Mouse (Mus musculus) CH12.LX (cell line): Measurements from ENCODE around the gene Efna1. TPM values are rescaled to one million over a fixed set of nuclear protein-coding genes. Genes with fewer than 3 reads are reported as not detected.

Experiments used
- DNase-seq: peaks from one replicate; pipeline ENCODE4 v3.0.0-alpha.2; 2013; ENCODE audit errors: extremely low read depth
- H3K27ac ChIP-seq: 2 replicates; pipeline ENCODE4 v1.5.1; 2012; ENCODE audit warnings: low read depth, mild to moderate bottlenecking, control low read depth, moderate library complexity; ENCODE audit not compliant: insufficient read depth
- H3K27me3 ChIP-seq: replicated peaks from 2 replicates; pipeline ENCODE3; 2012; ENCODE audit warnings: inconsistent platforms
- H3K36me3 ChIP-seq, 2 experiments: replicated peaks in 1 of 2; 2 replicates each; pipeline versions ENCODE3 to v1.6.1; 2012; ENCODE audit warnings: inconsistent platforms in 1 of 2, low read length in 1 of 2, mild to moderate bottlenecking in 1 of 2, mixed read lengths in 1 of 2, moderate library complexity in 1 of 2; ENCODE audit not compliant: control insufficient read depth in 1 of 2, insufficient read depth in 1 of 2
- H3K4me1 ChIP-seq, 2 experiments: 2 replicates each; pipeline ENCODE4 v1.6.1; 2012; ENCODE audit warnings: inconsistent platforms in 1 of 2, moderate library complexity in 1 of 2; ENCODE audit not compliant: insufficient read depth in 2 of 2, control insufficient read depth in 1 of 2
- H3K4me2 ChIP-seq: 2 replicates; pipeline ENCODE4 v1.6.1; 2012; ENCODE audit warnings: low read depth, mild to moderate bottlenecking, control low read depth; ENCODE audit not compliant: poor library complexity, insufficient read depth, severe bottlenecking
- H3K4me3 ChIP-seq, 3 experiments: fragments of 150-350 bp in 1 of 3; sonication (generic) in 1 of 3; replicated peaks in 1 of 3; 2 replicates each; pipeline versions ENCODE3 to v1.5.1; 2011 to 2012; ENCODE audit warnings: low read depth in 2 of 3, low read length in 2 of 3, mild to moderate bottlenecking in 2 of 3, moderate library complexity in 2 of 3, control low read depth in 1 of 3, improper control_type of control experiment in 1 of 3, inconsistent platforms in 1 of 3, mixed read lengths in 1 of 3; ENCODE audit not compliant: poor library complexity in 1 of 3
- H3K79me2 ChIP-seq: replicated peaks from 2 replicates; pipeline ENCODE4 v1.6.1; 2012; ENCODE audit warnings: mild to moderate bottlenecking, moderate library complexity; ENCODE audit not compliant: control insufficient read depth, poor library complexity, insufficient read depth, severe bottlenecking; ENCODE audit errors: extremely low read depth
- H3K9ac ChIP-seq: 2 replicates; pipeline ENCODE4 v1.6.1; 2012; ENCODE audit warnings: low read depth, mild to moderate bottlenecking, control low read depth, moderate library complexity; ENCODE audit not compliant: insufficient read depth
- H3K9me3 ChIP-seq: replicated peaks from 2 replicates; pipeline ENCODE3; 2012; ENCODE audit warnings: low read length, inconsistent platforms, mixed read lengths
- BHLHE40 ChIP-seq: IDR thresholded peaks from 2 replicates; pipeline ENCODE4 v1.6.1; 2011; ENCODE audit warnings: mild to moderate bottlenecking, low read depth, low read length, improper control_type of control experiment
- CHD1 ChIP-seq: IDR thresholded peaks from 2 replicates; pipeline ENCODE4 v1.6.1; 2012; ENCODE audit warnings: low read depth, low read length, improper control_type of control experiment, inconsistent platforms
- CHD2 ChIP-seq: IDR thresholded peaks from 2 replicates; pipeline ENCODE4 v1.6.1; 2011; ENCODE audit warnings: low read length, improper control_type of control experiment
- ELF1 ChIP-seq: IDR thresholded peaks from 2 replicates; pipeline ENCODE4 v1.6.1; 2014; ENCODE audit warnings: low read depth, mild to moderate bottlenecking, inconsistent platforms, low read length, improper control_type of control experiment
- EP300 ChIP-seq: IDR thresholded peaks from 2 replicates; pipeline ENCODE4 v1.6.1; 2011; ENCODE audit warnings: low read length, improper control_type of control experiment
- ETS1 ChIP-seq: conservative IDR thresholded peaks from 2 replicates; pipeline ENCODE4 v1.6.1; 2012; ENCODE audit warnings: low read depth, mild to moderate bottlenecking, inconsistent platforms, low read length, improper control_type of control experiment, moderate library complexity
- HCFC1 ChIP-seq: IDR thresholded peaks from 2 replicates; pipeline ENCODE4 v1.6.1; 2012; ENCODE audit warnings: low read depth, mild to moderate bottlenecking, inconsistent platforms, low read length, improper control_type of control experiment
- IRF4 ChIP-seq: IDR thresholded peaks from 2 replicates; pipeline ENCODE4 v1.6.1; 2014; ENCODE audit warnings: low read depth, mild to moderate bottlenecking, inconsistent platforms, low read length, improper control_type of control experiment
- MAZ ChIP-seq: IDR thresholded peaks from 2 replicates; pipeline ENCODE4 v1.6.1; 2012; ENCODE audit warnings: low read depth, mild to moderate bottlenecking, inconsistent platforms, low read length, improper control_type of control experiment, moderate library complexity
- NELFE ChIP-seq: IDR thresholded peaks from 2 replicates; pipeline ENCODE4 v1.6.1; 2011; ENCODE audit warnings: low read depth, low read length, improper control_type of control experiment
- NRF1 ChIP-seq: IDR thresholded peaks from 2 replicates; pipeline ENCODE4 v1.6.1; 2014; ENCODE audit warnings: low read depth, mild to moderate bottlenecking, inconsistent platforms, low read length, improper control_type of control experiment, moderate library complexity
- PAX5 ChIP-seq: IDR thresholded peaks from 2 replicates; pipeline ENCODE4 v1.6.1; 2012; ENCODE audit warnings: low read length, inconsistent platforms, mixed read lengths
- POLR2AphosphoS2 ChIP-seq: IDR thresholded peaks from 2 replicates; pipeline ENCODE4 v1.6.1; 2011; ENCODE audit warnings: low read depth, low read length, improper control_type of control experiment
- SIN3A ChIP-seq: IDR thresholded peaks from 2 replicates; pipeline ENCODE4 v1.6.1; 2012; ENCODE audit warnings: low read length, improper control_type of control experiment, inconsistent platforms
- UBTF ChIP-seq: IDR thresholded peaks from 2 replicates; pipeline ENCODE4 v1.6.1; 2012; ENCODE audit warnings: low read depth, mild to moderate bottlenecking, inconsistent platforms, low read length, improper control_type of control experiment, moderate library complexity
- USF1 ChIP-seq: IDR thresholded peaks from 2 replicates; pipeline ENCODE4 v1.6.1; 2014; ENCODE audit warnings: low read depth, mild to moderate bottlenecking, inconsistent platforms, low read length, improper control_type of control experiment
- ZKSCAN1 ChIP-seq: IDR thresholded peaks from 2 replicates; pipeline ENCODE4 v1.6.1; 2012; ENCODE audit warnings: low read depth, inconsistent platforms, low read length, improper control_type of control experiment, borderline replicate concordance
- ZNF384 ChIP-seq: IDR thresholded peaks from 2 replicates; pipeline ENCODE4 v1.6.1; 2012; ENCODE audit warnings: low read depth, low read length, improper control_type of control experiment, inconsistent platforms
- dilution Hi-C: fragments of 300-500 bp; cut with MboI; formaldehyde crosslinking; loops from 2 replicates; pipeline ENCODE4 v1.14.3; 2020; ENCODE audit warnings: low sequenced_read_pairs; ENCODE audit not compliant: extremely low pct_unique_long_range_greater_than_20kb, extremely low pct_ligation_motif_present
- in situ Hi-C: fragments of 300-500 bp; cut with MboI; formaldehyde crosslinking; loops from 3 replicates; pipeline ENCODE4 v1.14.3; 2019; ENCODE audit warnings: low sequenced_read_pairs, low pct_ligation_motif_present, low pct_unique_long_range_greater_than_20kb, mixed read lengths
- polyA plus RNA-seq: library from polyadenylated mRNA; unstranded; fragments of >175 nt; gene quantifications from 2 replicates; pipeline ENCODE4 v1.2.1, GENCODE M21; 2012; ENCODE audit warnings: low read depth; ENCODE audit not compliant: insufficient read length
- total RNA-seq, 2 experiments: library from RNA; depleted of rRNA; stranded (reverse); fragments of 300-350 nt in 1 of 2; fragments of >200 nt in 1 of 2; gene quantifications; 2 replicates each; pipeline ENCODE4 v1.2.3; 2012 to 2014

Gene Efna1
- total and polyA plus RNA-seq, 3 experiments = 0.70 to 0.93 (median 0.71) TPM

GRCm38 (mm10) chr3:89266439-89266893, 14.5 kb downstream of the Efna1 start (continued):
- TF ChIP-seq ZKSCAN1 = no peak
- peak; percentile 89 for TF ChIP-seq POLR2AphosphoS2
- no peak for TF ChIP-seq UBTF
- 0 out of 2 replicates have a peak, but pooled peaks have one; percentile 24 for TF ChIP-seq NRF1
- TF ChIP-seq BHLHE40 = no peak
- TF ChIP-seq HCFC1 = peak; percentile 100
- TF ChIP-seq SIN3A = peak; percentile 94
- no peak for TF ChIP-seq PAX5

- dilution Hi-C loops = no loop called here
- no peak overlapping the region for H3K4me3 ChIP-seq
- peaks cover 5% of the 10 kb centered on the region for H3K27me3 ChIP-seq
- peaks cover 2% of the 10 kb centered on the region; the same call in 1 of the 2 replicates for H3K79me2 ChIP-seq
- TF ChIP-seq USF1 (no peak), CHD2 (no peak), EP300 (no peak), CHD1 (no peak), ELF1 (no peak)
- TF ChIP-seq, all 38 proteins: peak for 0
- peaks cover 0 to 1% of the 10 kb centered on the region in 2 experiments for H3K36me3 ChIP-seq
- peaks cover 6 to 28% of the 10 kb centered on the region in 2 experiments for H3K4me1 ChIP-seq
- in situ Hi-C loops = no loop called here
- DNase-seq = no peak
- H3K4me2 ChIP-seq = no peak overlapping the region
- H3K27ac ChIP-seq = no peak overlapping the region
- no peak overlapping the region for H3K9ac ChIP-seq
- H3K9me3 ChIP-seq = no peaks in the 10 kb centered on the region
Observed at GRCm38 (mm10) chr3:89262417-89262816, 18.5 kb downstream of the Efna1 start.

DNA sequence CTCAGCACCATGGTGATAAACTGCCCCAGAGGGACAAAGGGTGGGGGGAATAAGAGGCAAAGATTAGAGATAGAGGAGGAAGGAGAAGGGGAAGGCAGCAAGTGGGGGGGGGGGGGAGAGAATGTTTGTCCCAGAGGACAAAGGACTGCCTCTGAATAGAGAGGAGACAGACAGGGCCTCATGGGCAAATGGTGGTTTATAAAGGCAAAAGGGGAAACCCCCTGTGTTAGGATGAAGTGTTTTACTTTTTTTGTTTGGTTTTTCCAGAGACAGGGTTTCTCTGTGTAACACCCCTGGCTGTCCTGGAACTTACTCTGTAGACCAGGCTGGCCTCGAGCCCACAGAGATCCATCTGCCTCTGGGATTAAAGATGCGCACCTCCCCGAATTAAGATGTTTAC, 20.7 kb downstream of the Efna1 start:
- dilution Hi-C loops (no loop called here), in situ Hi-C loops (no loop called here)
- H3K4me1 ChIP-seq = peaks cover 6 to 19% of the 10 kb centered on the region in 2 experiments
- peaks cover 3% of the 10 kb centered on the region for H3K27me3 ChIP-seq
- H3K4me2 ChIP-seq = peak overlapping the region; percentile 81
- no peak overlapping the region for H3K27ac ChIP-seq
- TF ChIP-seq EP300 = peak; percentile 49; the same call in 1 of the 2 replicates
- TF ChIP-seq NELFE = no peak
- TF ChIP-seq ETS1 = 0 out of 2 replicates have a peak, but pooled peaks have one; percentile 10
- no peak for TF ChIP-seq BHLHE40
- peak; percentile 55; the same call in 1 of the 2 replicates for TF ChIP-seq ZNF384
- 0 out of 2 replicates have a peak, but pooled peaks have one; percentile 51 for TF ChIP-seq MAZ
- TF ChIP-seq IRF4 = 0 out of 2 replicates have a peak, but pooled peaks have one; percentile 28
- H3K79me2 ChIP-seq = no peaks in the 10 kb centered on the region
- no peak overlapping the region for H3K9ac ChIP-seq
- no peaks in the 10 kb centered on the region for H3K36me3 ChIP-seq
- H3K9me3 ChIP-seq = no peaks in the 10 kb centered on the region
- no peak overlapping the region for H3K4me3 ChIP-seq
- no peak for DNase-seq
